Mouse (Mus musculus): ENCODE measurements around the gene Krtap13.

GRCm38 (mm10) chr16:88747943-88748342, 3.5 kb downstream of the Krtap13 start:
- no peak for TF ChIP-seq HCFC1 (IDR thresholded peaks at IDR 0.05; ENCODE audit: borderline replicate concordance, insufficient read depth, low read length)
- no peak for TF ChIP-seq CHD2 (IDR thresholded peaks at IDR 0.05; ENCODE audit: low read depth, low read length)
- TF ChIP-seq ZC3H11A (IDR thresholded peaks at IDR 0.05; ENCODE audit: borderline replicate concordance, low read depth, low read length) = no peak
